Mouse (Mus musculus) lung, postnatal 0 days (tissue): ENCODE data around the gene Trim68. TPM values are rescaled to one million over a fixed set of nuclear protein-coding genes. Genes with fewer than 3 reads are reported as not detected.
A peak's percentile ranks its signal among the peaks of the same experiment; 100 is the strongest.

Experiments
- ATAC-seq: fragments of 200-750 bp; cut with Nextera tagmentation; 2 replicates; pipeline ENCODE4 v1.8.0; 2017; ENCODE audit warnings: moderate library complexity
- DNase-seq: peaks from one replicate; pipeline ENCODE4 v3.0.0-alpha.2; 2016; ENCODE audit warnings: low spot score
- H3K27ac ChIP-seq: fragments of 300-500 bp; sonication (generic); 2 replicates; pipeline ENCODE4 v1.5.1; 2014; ENCODE audit warnings: antibody characterized with exemption, mild to moderate bottlenecking, low read length, mixed read lengths
- H3K27me3 ChIP-seq: fragments of 300-500 bp; sonication (generic); replicated peaks from 2 replicates; pipeline ENCODE4 v1.6.1; 2014; ENCODE audit warnings: low read length, mixed read lengths; ENCODE audit not compliant: insufficient read depth
- H3K36me3 ChIP-seq: fragments of 300-500 bp; sonication (generic); 2 replicates; pipeline ENCODE4 v1.6.1; 2014; ENCODE audit warnings: low read length, mixed read lengths; ENCODE audit not compliant: insufficient read depth
- H3K4me1 ChIP-seq: fragments of 300-500 bp; sonication (generic); 2 replicates; pipeline ENCODE4 v1.6.1; 2014; ENCODE audit warnings: antibody characterized with exemption, low read depth, low read length, mixed read lengths; ENCODE audit not compliant: insufficient read depth
- H3K4me2 ChIP-seq: fragments of 300-500 bp; sonication (generic); replicated peaks from 2 replicates; pipeline ENCODE4 v1.6.1; 2014; ENCODE audit warnings: low read depth, mild to moderate bottlenecking, low read length, moderate library complexity, mixed read lengths
- H3K4me3 ChIP-seq: fragments of 300-500 bp; sonication (generic); 2 replicates; pipeline ENCODE4 v1.5.1; 2014; ENCODE audit warnings: low read depth, low read length
- H3K9ac ChIP-seq: fragments of 300-500 bp; sonication (generic); replicated peaks from 2 replicates; pipeline ENCODE4 v1.6.1; 2014; ENCODE audit warnings: low read depth, mild to moderate bottlenecking
- H3K9me3 ChIP-seq: fragments of 300-500 bp; sonication (generic); 2 replicates; pipeline ENCODE4 v1.6.1; 2016; ENCODE audit warnings: low read length, mixed read lengths
- CTCF ChIP-seq: IDR thresholded peaks from 2 replicates; pipeline ENCODE4 v1.5.1; 2016; ENCODE audit warnings: antibody characterized with exemption, mild to moderate bottlenecking
- EP300 ChIP-seq: IDR thresholded peaks from 2 replicates; pipeline ENCODE4 v1.6.1; 2016; ENCODE audit warnings: antibody characterized with exemption, mild to moderate bottlenecking, control low read depth
- WGBS: fragments of 180-500 bp; shearing (Covaris S2); extraction: QIAGEN DNeasy Blood & Tissue Kit; methylation state at CpG from one replicate; pipeline ENCODE4 v1.1.7; 2014; 5-methylcytosine and 5-hydroxymethylcytosine counted together
- polyA plus RNA-seq: library from polyadenylated mRNA; unstranded; fragments of >200 nt; fragmentation: Nextera tagmentation; extraction: Ambion mirVana; gene quantifications from 2 replicates; pipeline ENCODE4 v1.2.1, GENCODE M21; 2015

The Trim68 gene
- polyA plus RNA-seq, result 11.6 and 13.2 TPM in 2 replicates

- Histone ChIP-seq H3K27ac (peak within 1 kb of the TSS; percentile 57), H3K4me1 (no peaks in the 10 kb centered on the region), H3K9ac (peak within 1 kb of the TSS; percentile 33), H3K4me2 (peak within 1 kb of the TSS; percentile 58), H3K36me3 (no peaks in the 10 kb centered on the region), H3K9me3 (no peaks in the 10 kb centered on the region), H3K27me3 (no peaks in the 10 kb centered on the region), H3K4me3 (peak within 1 kb of the TSS; percentile 47)
- TF ChIP-seq CTCF (no peak), EP300 (no peak)
- WGBS, result under 1% methylated on average over 40 of the region's 40 CpGs
- peak; percentile 100 for ATAC-seq
- DNase-seq, result peak; percentile 97
Observed at GRCm38 (mm10) chr7:102686944-102687501, at the start of gene Trim68. Gene Trim68, minus strand, starts transcription at chr7:102687327.

- TF ChIP-seq CTCF, result no peak
- no peak for TF ChIP-seq EP300
- Histone ChIP-seq H3K4me2 (no peak overlapping the region), H3K9me3 (no peaks in the 10 kb centered on the region), H3K27ac (no peak overlapping the region), H3K9ac (no peak overlapping the region), H3K4me1 (no peaks in the 10 kb centered on the region), H3K36me3 (no peaks in the 10 kb centered on the region), H3K27me3 (no peaks in the 10 kb centered on the region), H3K4me3 (no peak overlapping the region)
- ATAC-seq (no peak), DNase-seq (no peak)
- WGBS, result 9% methylated on average over 1 of the region's 1 CpGs
Observed at GRCm38 (mm10) chr7:102733793-102734192, 46.7 kb upstream of the Trim68 start.

- Histone ChIP-seq H3K27ac (no peak within 1 kb of the TSS), H3K9ac (no peak within 1 kb of the TSS), H3K27me3 (no peaks in the 10 kb centered on the region), H3K9me3 (no peaks in the 10 kb centered on the region), H3K4me2 (no peak within 1 kb of the TSS), H3K36me3 (no peaks in the 10 kb centered on the region), H3K4me3 (no peak within 1 kb of the TSS), H3K4me1 (no peaks in the 10 kb centered on the region)
- TF ChIP-seq CTCF, result no peak
- no peak for TF ChIP-seq EP300
- no peak for DNase-seq
- no peak for ATAC-seq
Observed at GRCm38 (mm10) chr7:102727391-102727790, 40.3 kb upstream of the Trim68 start, which contains the start of gene Olfr559. Gene Olfr559, minus strand, starts transcription at chr7:102727491.

GRCm38 (mm10) chr7:102718970-102719369 lies 31.8 kb upstream of the Trim68 start, which contains the start of gene Olfr33:
Gene Olfr33, minus strand, starts transcription at chr7:102719070.
- no peak within 1 kb of the TSS for H3K27ac ChIP-seq
- no peaks in the 10 kb centered on the region for H3K36me3 ChIP-seq
- TF ChIP-seq CTCF (no peak), EP300 (no peak)
- no peak within 1 kb of the TSS for H3K9ac ChIP-seq
- H3K9me3 ChIP-seq, result no peaks in the 10 kb centered on the region
- H3K27me3 ChIP-seq, result no peaks in the 10 kb centered on the region
- H3K4me3 ChIP-seq, result no peak within 1 kb of the TSS
- no peak within 1 kb of the TSS for H3K4me2 ChIP-seq
- no peak for ATAC-seq
- no peaks in the 10 kb centered on the region for H3K4me1 ChIP-seq
- DNase-seq, result no peak
- WGBS, result 42% methylated on average over 1 of the region's 1 CpGs

- Histone ChIP-seq H3K9ac (no peak within 1 kb of the TSS), H3K36me3 (no peaks in the 10 kb centered on the region), H3K9me3 (no peaks in the 10 kb centered on the region), H3K4me3 (no peak within 1 kb of the TSS), H3K4me2 (no peak within 1 kb of the TSS), H3K27ac (no peak within 1 kb of the TSS), H3K27me3 (no peaks in the 10 kb centered on the region), H3K4me1 (no peaks in the 10 kb centered on the region)
- no peak for ATAC-seq
- no peak for DNase-seq
- TF ChIP-seq CTCF (no peak), EP300 (no peak)
Observed at GRCm38 (mm10) chr7:102701915-102702314, 14.8 kb upstream of the Trim68 start, which contains the start of gene Olfr558. Gene Olfr558, plus strand, starts transcription at chr7:102702215.

GRCm38 (mm10) chr7:102698461-102698860 lies 11.3 kb upstream of the Trim68 start:
- H3K4me2 ChIP-seq, result no peak overlapping the region
- no peak overlapping the region for H3K27ac ChIP-seq
- no peak for TF ChIP-seq EP300
- TF ChIP-seq CTCF, result no peak
- ATAC-seq (no peak), DNase-seq (no peak)
- no peak overlapping the region for H3K9ac ChIP-seq
- H3K27me3 ChIP-seq, result no peaks in the 10 kb centered on the region
- 79% methylated on average over 7 of the region's 7 CpGs for WGBS
- H3K4me1 ChIP-seq, result no peaks in the 10 kb centered on the region
- no peaks in the 10 kb centered on the region for H3K36me3 ChIP-seq
- H3K4me3 ChIP-seq, result no peak overlapping the region
- H3K9me3 ChIP-seq, result no peaks in the 10 kb centered on the region
